Mouse (Mus musculus) kidney, adult 2 months (tissue): ENCODE results near the gene Cfap70. TPM values are rescaled to one million over a fixed set of nuclear protein-coding genes. Genes with fewer than 3 reads are reported as not detected.
A peak's percentile ranks its signal among the peaks of the same experiment; 100 is the strongest.

Experiments
- DNase-seq: peaks from one replicate; pipeline ENCODE4 v3.0.0; 2021
- H3K27ac ChIP-seq: fragments of 200-500 bp; 2 replicates; pipeline ENCODE4 v1.5.1; 2012; ENCODE audit warnings: low read depth, low read length, control low read depth, inconsistent platforms; ENCODE audit not compliant: insufficient read depth
- H3K27me3 ChIP-seq: fragments of 200-500 bp; replicated peaks from 2 replicates; pipeline ENCODE4 v1.6.1; 2012; ENCODE audit warnings: mild to moderate bottlenecking, moderate library complexity, low read length, inconsistent platforms; ENCODE audit not compliant: control insufficient read depth, insufficient read depth
- H3K36me3 ChIP-seq: fragments of 200-500 bp; 2 replicates; pipeline ENCODE4 v1.6.1; 2012; ENCODE audit warnings: mild to moderate bottlenecking, moderate library complexity, low read length, inconsistent platforms; ENCODE audit not compliant: control insufficient read depth, insufficient read depth
- H3K4me1 ChIP-seq: fragments of 200-500 bp; 2 replicates; pipeline ENCODE4 v1.6.1; 2011; ENCODE audit warnings: low read length; ENCODE audit not compliant: control insufficient read depth, insufficient read depth
- H3K4me3 ChIP-seq: fragments of 200-500 bp; 2 replicates; pipeline ENCODE4 v1.5.1; 2011; ENCODE audit warnings: mild to moderate bottlenecking, low read depth, low read length, control low read depth; ENCODE audit not compliant: insufficient read depth
- CTCF ChIP-seq: fragments of 200-500 bp; conservative IDR thresholded peaks from 2 replicates; pipeline ENCODE4 v1.5.1; 2011; ENCODE audit warnings: low read depth, mild to moderate bottlenecking, control low read depth, low read length, moderate library complexity, mixed read lengths; ENCODE audit not compliant: insufficient read depth, insufficient read length
- POLR2A ChIP-seq: fragments of 200-500 bp; IDR thresholded peaks from one replicate; pipeline ENCODE4 v1.6.1; 2011; ENCODE audit warnings: low read depth, low read length, control low read depth
- WGBS: fragments of 180-500 bp; shearing (Covaris S2); methylation state at CpG from one replicate; pipeline ENCODE4 v1.1.7; 2018; 5-methylcytosine and 5-hydroxymethylcytosine counted together
- polyA plus RNA-seq: library from polyadenylated mRNA; depleted of rRNA; stranded (reverse); fragments of >200 nt; gene quantifications from 2 replicates; pipeline ENCODE4 v1.2.3, GENCODE M21; 2012; rRNA removed

The Cfap70 gene
- polyA plus RNA-seq = 0.77 and 1.0 TPM in 2 replicates

DNA sequence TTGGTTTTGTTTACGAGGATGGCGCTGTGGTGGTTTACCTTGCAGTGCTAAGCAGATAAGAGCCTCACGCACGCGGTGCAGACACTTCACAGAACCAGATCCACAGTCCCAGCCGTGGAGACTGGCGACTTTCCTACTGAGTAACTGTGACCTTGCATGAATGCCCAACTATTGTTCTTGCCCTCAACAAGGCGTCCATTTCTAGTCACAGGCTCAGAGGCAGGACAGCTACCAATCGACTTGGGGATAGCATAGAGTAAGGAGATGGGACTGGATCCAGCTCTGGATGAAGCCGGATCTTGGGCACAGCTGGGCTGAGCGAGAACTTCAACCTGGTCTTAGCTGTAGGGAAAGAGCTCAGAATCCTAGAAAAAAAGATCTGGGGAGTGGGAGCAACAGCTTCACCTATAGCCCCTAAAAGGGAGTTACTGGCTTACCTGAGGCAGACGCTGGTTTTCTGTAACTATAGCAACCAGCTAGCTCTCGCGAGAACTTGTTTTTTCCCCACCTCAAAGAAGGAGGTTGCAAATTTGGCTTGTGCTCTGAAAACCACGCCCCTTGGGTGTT, at the start of gene Cfap70:
Cfap70 (minus strand) TSS at position 462 of the 567 bp plus-strand sequence.
- no peaks in the 10 kb centered on the region for H3K4me1 ChIP-seq
- DNase-seq = peak; percentile 92
- H3K27ac ChIP-seq = no peak within 1 kb of the TSS
- TF ChIP-seq POLR2A = no peak
- no peak for TF ChIP-seq CTCF
- H3K36me3 ChIP-seq = peaks cover 1% of the 10 kb centered on the region; the same call in 1 of the 2 replicates
- peak within 1 kb of the TSS; percentile 51 for H3K4me3 ChIP-seq
- H3K27me3 ChIP-seq = no peaks in the 10 kb centered on the region
- whole genome bisulfite sequencing = 3% methylated on average over 15 of the region's 15 CpGs

- no peak for DNase-seq
- TF ChIP-seq CTCF = no peak
- TF ChIP-seq POLR2A = no peak
- H3K27me3 ChIP-seq = no peaks in the 10 kb centered on the region
- H3K4me1 ChIP-seq = no peaks in the 10 kb centered on the region
- no peak overlapping the region for H3K4me3 ChIP-seq
- no peak overlapping the region for H3K27ac ChIP-seq
- H3K36me3 ChIP-seq = no peaks in the 10 kb centered on the region
- WGBS = 91% methylated on average over 3 of the region's 3 CpGs
Observed at GRCm38 (mm10) chr14:20499982-20500381, 48.0 kb upstream of the Cfap70 start.

DNA sequence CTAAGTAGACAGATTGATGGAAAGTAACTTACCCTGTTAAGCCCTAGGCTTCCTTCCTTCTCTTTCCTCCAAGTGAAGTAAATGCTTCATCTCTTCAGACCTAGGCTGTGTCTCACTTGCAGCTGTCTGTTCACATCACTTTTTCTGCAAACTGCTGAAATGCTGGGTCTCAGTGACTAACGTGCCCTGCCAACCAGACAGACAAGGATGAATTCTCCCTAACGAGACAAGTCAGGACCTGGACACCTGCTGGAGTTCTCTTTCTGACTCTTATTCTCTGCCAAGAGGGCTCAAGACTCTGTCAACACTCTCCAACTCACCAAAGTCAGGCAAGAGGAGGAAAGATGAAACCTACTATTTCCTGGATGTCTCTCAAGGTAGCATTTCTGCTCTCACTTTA, 44.6 kb upstream of the Cfap70 start, which contains the start of gene Mss51:
Mss51 (minus strand) TSS at position 299 of the 400 bp plus-strand sequence.
- no peak within 1 kb of the TSS for H3K4me3 ChIP-seq
- 69% methylated on average over 2 of the region's 2 CpGs for WGBS
- no peak within 1 kb of the TSS for H3K27ac ChIP-seq
- no peaks in the 10 kb centered on the region for H3K4me1 ChIP-seq
- no peaks in the 10 kb centered on the region for H3K36me3 ChIP-seq
- DNase-seq = no peak
- H3K27me3 ChIP-seq = no peaks in the 10 kb centered on the region
- no peak for TF ChIP-seq CTCF
- TF ChIP-seq POLR2A = no peak

- DNase-seq = no peak
- Histone ChIP-seq H3K4me3 (no peak overlapping the region), H3K27me3 (no peaks in the 10 kb centered on the region; the same call in 1 of the 2 replicates), H3K27ac (no peak overlapping the region), H3K36me3 (peaks cover 1% of the 10 kb centered on the region; the same call in 1 of the 2 replicates), H3K4me1 (no peaks in the 10 kb centered on the region)
- WGBS = 95% methylated on average over 5 of the region's 5 CpGs
- TF ChIP-seq POLR2A (no peak), CTCF (no peak)
Observed at GRCm38 (mm10) chr14:20486031-20486430, 34.0 kb upstream of the Cfap70 start.

- Histone ChIP-seq H3K27ac (no peak overlapping the region), H3K4me3 (no peak overlapping the region), H3K27me3 (no peaks in the 10 kb centered on the region; the same call in 1 of the 2 replicates), H3K4me1 (peaks cover 3% of the 10 kb centered on the region; the same call in 1 of the 2 replicates), H3K36me3 (peaks cover 1% of the 10 kb centered on the region; the same call in 1 of the 2 replicates)
- no peak for TF ChIP-seq POLR2A
- TF ChIP-seq CTCF = no peak
- 88% methylated on average over 7 of the region's 7 CpGs for WGBS
- DNase-seq = no peak
Observed at GRCm38 (mm10) chr14:20482051-20482751, 30.2 kb upstream of the Cfap70 start.

GRCm38 (mm10) chr14:20481211-20481610, 29.2 kb upstream of the Cfap70 start:
- Histone ChIP-seq H3K36me3 (no peaks in the 10 kb centered on the region), H3K4me1 (peaks cover 3% of the 10 kb centered on the region; the same call in 1 of the 2 replicates), H3K27me3 (no peaks in the 10 kb centered on the region; the same call in 1 of the 2 replicates), H3K4me3 (no peak overlapping the region), H3K27ac (no peak overlapping the region)
- 34% methylated on average over 5 of the region's 5 CpGs for WGBS
- peak; percentile 19 for DNase-seq
- no peak for TF ChIP-seq POLR2A
- TF ChIP-seq CTCF = no peak

- Histone ChIP-seq H3K36me3 (no peaks in the 10 kb centered on the region), H3K27me3 (no peaks in the 10 kb centered on the region; the same call in 1 of the 2 replicates), H3K4me1 (peaks cover 3% of the 10 kb centered on the region; the same call in 1 of the 2 replicates), H3K4me3 (peak overlapping the region; percentile 97), H3K27ac (no peak overlapping the region)
- no peak for TF ChIP-seq POLR2A
- no peak for TF ChIP-seq CTCF
- WGBS = 72% methylated on average over 1 of the region's 1 CpGs
- no peak for DNase-seq
Observed at GRCm38 (mm10) chr14:20480195-20480579, 28.2 kb upstream of the Cfap70 start.
